Mouse (Mus musculus) heart, postnatal 36 days (tissue): ENCODE results near the gene Txndc5. TPM values are rescaled to one million over a fixed set of nuclear protein-coding genes. Genes with fewer than 3 reads are reported as not detected.
A peak's percentile ranks its signal among the peaks of the same experiment; 100 is the strongest.

Source experiments
- DNase-seq, 2 experiments: peaks; one replicate each; pipeline ENCODE4 v3.0.0; 2021 to 2022
- intact Hi-C: fragments of 180-260 bp; cut with DNase I; formaldehyde crosslinking; loops from one replicate; pipeline ENCODE4 v1.15.1; 2025
- total RNA-seq, 2 experiments: library from RNA; stranded (reverse); gene quantifications; 2 replicates each; pipeline ENCODE4 v1.2.3; 2021

Txndc5 gene
- total RNA-seq, 2 experiments from 2014 or later: 33.0 to 35.0 TPM

- no peak for DNase-seq
- intact Hi-C loops: loop anchor here (5.0 kb wide), 1 partner anchor 185 kb away; no protein-coding TSS in a partner anchor
Measured at GRCm38 (mm10) chr13:38527041-38527796, 1.4 kb downstream of the Txndc5 start.

GRCm38 (mm10) chr13:38526116-38526515 is 2.5 kb downstream of the Txndc5 start:
- DNase-seq: no peak
- intact Hi-C loops: loop anchor here (5.0 kb wide), 1 partner anchor 184 kb away; no protein-coding TSS in a partner anchor

GRCm38 (mm10) chr13:38525261-38525660 is 3.4 kb downstream of the Txndc5 start:
- intact Hi-C loops: loop anchor here (5.0 kb wide), 1 partner anchor 183 kb away; no protein-coding TSS in a partner anchor
- DNase-seq: no peak

- intact Hi-C loops: no loop called here
- DNase-seq: no peak
Measured at GRCm38 (mm10) chr13:38523231-38523630, 5.4 kb downstream of the Txndc5 start.

GRCm38 (mm10) chr13:38522056-38522654 is 6.5 kb downstream of the Txndc5 start:
- DNase-seq: no peak
- intact Hi-C loops: no loop called here

- intact Hi-C loops: no loop called here
Measured at GRCm38 (mm10) chr13:38520299-38520698, 8.3 kb downstream of the Txndc5 start.

GRCm38 (mm10) chr13:38516582-38516981 is 12.0 kb downstream of the Txndc5 start:
- intact Hi-C loops: no loop called here
- no peak for DNase-seq

More at GRCm38 (mm10) chr13:38520299-38520698, 8.3 kb downstream of the Txndc5 start:
- DNase-seq: no peak

GRCm38 (mm10) chr13:38515845-38516244 is 12.8 kb downstream of the Txndc5 start:
- no peak for DNase-seq
- intact Hi-C loops: no loop called here

- intact Hi-C loops: no loop called here
- DNase-seq: no peak
Measured at GRCm38 (mm10) chr13:38515431-38515830, 13.2 kb downstream of the Txndc5 start.

- intact Hi-C loops: no loop called here
- DNase-seq: no peak
Measured at GRCm38 (mm10) chr13:38513921-38514320, 14.7 kb downstream of the Txndc5 start.

GRCm38 (mm10) chr13:38511979-38512378 is 16.6 kb downstream of the Txndc5 start:
- intact Hi-C loops: no loop called here
- DNase-seq: peak in 1 of 2 experiments; percentile 22

- intact Hi-C loops: loop anchor here (5.0 kb wide), 1 partner anchor 72 kb away; no protein-coding TSS in a partner anchor
Measured at GRCm38 (mm10) chr13:38509681-38510341, 18.8 kb downstream of the Txndc5 start.

GRCm38 (mm10) chr13:38506936-38507335 is 21.7 kb downstream of the Txndc5 start:
- intact Hi-C loops: loop anchor here (1.0 to 5.0 kb wide), 2 partner anchors 75 to 163 kb away; no protein-coding TSS in a partner anchor
- no peak for DNase-seq

More at GRCm38 (mm10) chr13:38509681-38510341, 18.8 kb downstream of the Txndc5 start:
- DNase-seq: peak; percentile 25 to 51

GRCm38 (mm10) chr13:38506320-38506719 is 22.3 kb downstream of the Txndc5 start:
- intact Hi-C loops: loop anchor here (1.0 to 5.0 kb wide), 2 partner anchors 76 to 162 kb away; no protein-coding TSS in a partner anchor
- peak; percentile 39 to 57 for DNase-seq

GRCm38 (mm10) chr13:38503137-38503849 is 25.3 kb downstream of the Txndc5 start:
- intact Hi-C loops: no loop called here
- DNase-seq: peak in 1 of 2 experiments; percentile 25

- intact Hi-C loops: no loop called here
- DNase-seq: no peak
Measured at GRCm38 (mm10) chr13:38501314-38501713, 27.3 kb downstream of the Txndc5 start.

- DNase-seq: no peak
- intact Hi-C loops: no loop called here
Measured at GRCm38 (mm10) chr13:38496715-38497114, 31.9 kb downstream of the Txndc5 start.

GRCm38 (mm10) chr13:38486767-38487166 is 41.9 kb downstream of the Txndc5 start:
- intact Hi-C loops: no loop called here
- no peak for DNase-seq

- intact Hi-C loops: no loop called here
- no peak for DNase-seq
Measured at GRCm38 (mm10) chr13:38484701-38485100, 43.9 kb downstream of the Txndc5 start.

- intact Hi-C loops: no loop called here
Measured at GRCm38 (mm10) chr13:38481021-38481420, 47.6 kb downstream of the Txndc5 start.

More at GRCm38 (mm10) chr13:38481021-38481420, 47.6 kb downstream of the Txndc5 start:
- no peak for DNase-seq
